Mouse (Mus musculus) embryo, embryonic 11.5 days (tissue): ENCODE results near the gene Etfbkmt.
A peak's percentile ranks its signal among the peaks of the same experiment; 100 is the strongest.
"Not testable (repeated sequence)": the region's sequence is repeated elsewhere in the genome, so short reads cannot be mapped to it uniquely, and the experiment has no call there.

Experiments used
- DNase-seq: peaks from one replicate; pipeline ENCODE4 v3.0.0-alpha.2; 2012; ENCODE audit warnings: low read depth, low spot score

The Etfbkmt gene

DNA sequence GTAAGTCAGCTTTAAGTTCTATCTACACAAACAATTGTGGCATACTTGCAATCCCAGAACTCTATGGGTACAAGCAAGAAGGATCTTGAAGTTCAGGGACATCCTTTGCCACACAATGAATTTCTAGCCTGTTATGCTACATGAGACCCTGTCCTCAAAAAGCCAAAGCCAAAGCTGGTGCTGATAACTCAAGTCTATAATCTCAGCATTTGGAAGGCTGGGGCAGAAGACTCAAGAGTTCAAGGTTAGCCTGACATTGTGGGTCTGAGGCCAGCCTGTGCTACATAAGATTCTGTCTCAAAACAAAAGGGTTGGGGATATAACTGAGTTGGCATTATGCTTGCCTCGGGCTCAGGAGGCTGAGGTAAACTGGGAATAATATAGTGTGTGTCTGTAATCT lies 47.7 kb downstream of the Etfbkmt start:
- no peak for DNase-seq

DNA sequence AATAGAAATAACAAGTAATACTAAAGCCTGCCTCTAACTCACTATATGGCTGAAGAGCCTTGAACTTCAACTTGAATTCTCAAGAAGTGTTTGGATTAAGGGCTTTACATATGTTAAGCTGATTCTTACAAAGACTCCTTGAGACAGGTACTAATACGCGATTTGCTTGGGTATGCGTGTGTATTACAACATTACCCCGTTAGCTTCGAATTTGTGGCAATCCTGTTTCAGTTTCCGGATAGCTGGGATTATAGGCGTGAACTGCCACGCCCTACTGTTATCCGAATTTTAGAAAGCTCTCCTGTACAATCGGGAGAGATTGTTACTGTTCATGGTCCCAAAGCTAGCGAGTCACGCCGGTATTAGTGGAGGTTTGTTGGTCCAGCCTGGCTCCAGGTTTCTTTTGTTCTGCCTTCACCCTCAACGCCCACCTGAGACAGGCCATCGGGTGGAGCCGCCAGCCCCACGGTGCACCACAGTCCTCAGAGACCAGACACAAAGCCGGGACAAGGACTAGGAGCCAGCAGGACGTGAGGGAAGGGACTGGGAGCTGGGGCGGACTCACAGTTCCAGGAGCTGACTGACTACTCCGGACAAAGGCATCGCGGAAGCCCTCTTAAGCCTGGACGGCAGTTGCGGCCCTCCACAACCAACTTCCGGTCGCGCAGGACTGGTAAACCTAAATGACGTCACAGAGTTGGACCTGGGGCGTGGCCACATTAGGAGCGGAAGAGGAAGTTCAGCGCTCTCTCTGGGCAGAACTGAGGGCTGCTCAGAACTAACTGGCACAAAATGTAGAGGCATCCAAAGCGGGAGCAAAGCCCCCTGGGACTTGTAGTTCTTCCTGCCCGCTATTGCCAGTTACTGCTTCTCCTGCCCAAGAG lies 48.6 kb downstream of the Etfbkmt start, which contains the start of gene Amn1:
Amn1 (minus strand) TSS at position 672 of the 884 bp plus-strand sequence.
- peak; percentile 95 for DNase-seq

DNA sequence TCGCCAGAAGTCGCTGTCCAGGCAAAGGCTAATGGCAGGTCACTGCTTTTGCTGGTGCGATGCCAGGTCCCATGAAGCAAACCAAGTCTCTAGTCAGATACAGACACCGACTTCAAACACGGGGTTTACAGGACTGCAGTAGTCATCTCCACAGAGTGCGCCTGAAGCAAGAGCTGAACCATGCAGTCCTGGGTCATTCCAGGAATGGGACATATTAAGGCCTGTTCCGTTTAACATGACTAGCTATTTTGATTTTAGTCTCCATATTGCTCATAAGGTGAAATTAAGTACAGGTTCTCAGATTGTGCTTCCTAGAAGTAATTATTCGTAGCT lies 49.2 kb downstream of the Etfbkmt start:
- no peak for DNase-seq

DNA sequence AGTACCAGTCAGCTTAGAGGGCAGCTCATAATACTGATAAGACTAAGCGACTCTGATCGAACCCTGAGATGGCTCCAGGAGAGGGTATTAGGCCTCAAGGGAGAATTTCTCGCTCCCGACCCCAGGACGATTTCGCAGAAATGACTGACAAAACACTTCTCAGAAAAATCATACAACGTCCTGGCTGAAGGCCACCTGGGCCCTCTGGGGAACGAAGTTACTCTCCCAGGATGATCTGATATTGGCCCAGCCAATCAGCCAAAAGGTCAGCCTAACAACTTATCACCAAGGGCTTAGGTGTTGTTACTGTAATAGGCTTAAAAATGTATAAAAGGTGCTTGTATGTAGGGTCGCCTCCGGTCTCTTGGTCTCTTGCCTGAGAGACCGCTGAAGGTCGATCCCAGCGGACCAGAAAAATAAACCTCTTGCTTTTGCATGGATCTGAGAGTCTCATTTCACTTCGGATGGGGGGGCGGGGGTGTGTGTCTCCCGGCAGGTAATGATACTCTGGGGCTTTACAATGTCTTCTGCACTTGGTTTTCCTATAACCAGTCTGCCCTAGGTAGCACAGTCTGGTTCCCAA lies 49.8 kb downstream of the Etfbkmt start:
- no peak for DNase-seq

DNA sequence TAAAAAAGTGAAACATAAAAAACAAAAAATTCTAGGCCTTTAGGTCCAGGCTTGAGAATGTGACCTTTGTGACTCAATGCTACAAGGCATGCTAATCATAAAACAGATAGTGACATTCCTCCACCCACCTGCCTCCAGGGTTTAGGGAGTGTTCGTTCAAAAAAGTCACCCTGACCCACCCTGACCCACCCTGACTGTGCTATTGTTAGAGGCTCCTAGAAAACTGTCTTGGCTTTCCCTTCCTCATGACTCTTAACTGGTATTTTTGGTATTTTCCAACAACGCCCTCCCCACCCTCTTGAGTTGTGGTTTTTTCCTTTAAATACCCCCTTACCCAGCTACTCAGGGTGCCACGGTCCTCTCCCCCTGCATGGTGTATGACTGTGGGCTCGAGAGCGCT lies 52.3 kb downstream of the Etfbkmt start:
- not testable (repeated sequence) for DNase-seq

DNA sequence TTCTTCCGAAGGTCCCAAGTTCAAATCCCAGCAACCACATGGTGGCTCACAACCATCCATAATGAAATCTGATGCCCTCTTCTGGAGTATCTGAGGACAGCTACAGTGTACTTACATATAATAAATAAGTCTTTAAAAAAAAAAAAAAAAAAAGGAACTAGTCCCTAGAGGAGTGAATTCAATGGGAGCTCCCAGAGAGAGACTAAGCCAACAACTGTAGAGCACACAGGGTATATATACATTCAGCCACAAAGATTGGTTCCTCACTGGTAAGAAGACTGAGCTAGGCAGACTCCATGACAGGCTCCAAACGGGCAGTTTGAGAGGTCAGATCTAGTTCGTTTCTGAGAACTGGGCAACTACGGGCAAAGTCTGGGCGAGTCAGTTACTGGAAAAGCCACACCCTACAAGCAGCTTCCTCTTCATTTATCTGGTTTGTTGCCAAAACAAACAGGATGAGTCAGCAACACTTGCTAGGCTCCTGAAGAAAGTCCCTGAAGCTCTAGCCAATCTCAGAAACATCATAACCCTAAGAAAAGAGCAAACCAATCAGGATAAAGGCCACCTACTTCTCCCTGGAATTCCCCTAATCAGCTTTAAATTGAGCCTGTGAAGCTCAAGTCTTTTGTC lies 53.7 kb downstream of the Etfbkmt start:
- no peak for DNase-seq

DNA sequence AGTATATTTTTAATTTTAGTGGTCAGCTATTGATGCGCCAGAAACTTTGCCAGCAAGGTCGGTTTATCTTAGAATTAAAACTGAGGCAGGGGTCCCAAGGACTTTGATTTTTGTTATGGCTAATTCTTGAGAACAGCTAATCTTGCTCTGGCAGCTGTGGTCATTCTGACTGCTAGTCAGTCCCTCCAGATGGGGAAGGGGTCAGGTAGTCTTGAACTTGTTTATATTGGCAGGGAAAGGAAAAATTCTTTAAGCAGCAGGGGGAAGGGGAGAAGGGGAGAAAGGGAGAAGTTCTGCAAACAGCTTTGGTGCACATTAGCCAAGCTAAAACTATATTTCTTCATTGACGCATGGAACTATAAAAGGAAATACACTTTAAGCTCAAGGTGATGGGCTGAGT lies 57.5 kb downstream of the Etfbkmt start:
- no peak for DNase-seq

DNA sequence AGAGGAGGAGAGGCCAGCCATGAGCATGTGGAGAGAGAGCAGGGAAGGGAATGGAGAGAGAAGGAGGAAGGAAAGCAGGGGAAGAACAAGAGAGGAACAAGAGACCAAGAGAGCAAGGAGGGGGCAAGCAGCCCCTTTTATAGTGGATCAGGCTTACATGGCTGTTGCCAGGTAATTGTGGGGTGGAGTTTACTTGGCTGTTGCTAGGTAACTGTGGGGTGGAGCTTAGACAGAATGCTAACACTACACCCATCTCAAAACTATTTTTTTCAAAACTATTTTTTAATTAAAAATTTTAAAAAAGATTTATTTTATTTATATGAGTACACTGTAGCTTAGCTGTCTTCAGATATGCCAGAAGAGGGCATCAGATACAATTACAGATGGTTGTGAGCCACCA lies 58.9 kb downstream of the Etfbkmt start:
- DNase-seq: no peak
